Mouse (Mus musculus): ENCODE data around the gene Eva1c.
"Not testable (repeated sequence)": the region's sequence is repeated elsewhere in the genome, so short reads cannot be mapped to it uniquely, and the experiment has no call there.

Gene Eva1c

DNA sequence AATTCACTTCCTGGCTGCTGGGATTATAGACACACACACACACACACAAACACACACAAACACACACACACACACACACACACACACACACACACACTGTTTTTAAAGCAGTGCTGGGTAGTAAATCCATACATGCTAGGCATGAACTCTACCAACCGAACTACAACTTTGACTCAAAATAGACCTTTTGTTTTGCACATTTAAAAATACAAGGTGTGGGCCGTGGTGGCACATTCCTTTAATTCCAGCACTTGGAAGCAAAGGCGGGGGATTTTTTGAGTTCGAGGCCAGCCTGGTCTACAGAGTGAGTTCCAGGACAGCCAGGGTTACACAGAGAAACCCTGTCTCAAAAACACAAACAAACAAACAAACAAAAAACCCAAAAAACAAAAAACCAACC is 2.5 kb upstream of the Eva1c start:
- not testable (repeated sequence) for DNase-seq (ENCODE audit: extremely low spot score, low read depth, low spot score)

- no peak for DNase-seq (ENCODE audit: extremely low spot score, low read depth, low spot score)
Measured at GRCm38 (mm10) chr16:90826041-90826440, 478 bp upstream of the Eva1c start.

- no peak for DNase-seq (ENCODE audit: extremely low spot score, low read depth, low spot score)
Measured at GRCm38 (mm10) chr16:90827498-90827897, 979 bp downstream of the Eva1c start.

DNA sequence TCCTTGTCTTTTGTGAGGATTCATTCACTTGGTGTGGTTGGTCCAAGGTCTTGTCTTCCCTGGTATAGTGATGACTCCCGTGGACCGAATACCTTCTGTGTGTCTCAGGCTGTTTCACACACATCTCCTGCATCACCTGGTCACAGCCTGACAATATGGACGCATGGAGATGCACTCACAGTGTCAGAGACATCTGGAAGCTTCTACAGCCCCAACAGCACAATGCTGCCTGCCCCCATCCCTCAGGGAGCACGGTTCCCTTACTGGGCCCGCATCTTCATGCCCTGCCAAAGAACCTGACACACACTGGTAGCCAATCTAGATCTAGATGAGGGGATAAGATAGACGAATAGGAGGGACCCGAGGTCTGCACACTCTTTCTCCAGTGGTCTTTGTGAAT is 2.6 kb downstream of the Eva1c start:
- no peak for DNase-seq (ENCODE audit: extremely low spot score, low read depth, low spot score)

GRCm38 (mm10) chr16:90829894-90830685 is 3.6 kb downstream of the Eva1c start:
- no peak for DNase-seq (ENCODE audit: extremely low spot score, low read depth, low spot score)

GRCm38 (mm10) chr16:90830686-90831439 is 4.3 kb downstream of the Eva1c start:
- DNase-seq (ENCODE audit: extremely low spot score, low read depth, low spot score) = no peak

DNA sequence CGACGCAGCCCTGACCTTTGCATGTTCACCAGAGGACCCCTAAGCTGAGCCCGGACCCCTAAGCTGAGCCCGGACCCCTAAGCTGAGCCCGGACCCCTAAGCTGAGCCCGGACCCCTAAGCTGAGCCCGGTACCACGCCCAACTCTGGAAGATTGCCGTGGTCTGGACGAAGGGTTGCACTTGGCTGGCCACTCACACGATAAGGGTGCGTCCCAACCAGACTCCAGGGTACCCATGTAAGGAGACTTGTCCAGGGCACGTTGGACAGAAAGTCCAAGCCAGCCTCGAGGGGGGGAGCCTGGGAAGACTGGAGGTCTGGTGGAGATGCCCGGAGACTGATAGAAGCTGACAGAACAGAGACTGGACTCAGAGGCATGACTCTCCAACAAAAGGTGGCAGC is 5.2 kb downstream of the Eva1c start:
- DNase-seq (ENCODE audit: extremely low spot score, low read depth, low spot score) = no peak

- no peak for DNase-seq (ENCODE audit: extremely low spot score, low read depth, low spot score)
Measured at GRCm38 (mm10) chr16:90832495-90832894, 6.0 kb downstream of the Eva1c start.

DNA sequence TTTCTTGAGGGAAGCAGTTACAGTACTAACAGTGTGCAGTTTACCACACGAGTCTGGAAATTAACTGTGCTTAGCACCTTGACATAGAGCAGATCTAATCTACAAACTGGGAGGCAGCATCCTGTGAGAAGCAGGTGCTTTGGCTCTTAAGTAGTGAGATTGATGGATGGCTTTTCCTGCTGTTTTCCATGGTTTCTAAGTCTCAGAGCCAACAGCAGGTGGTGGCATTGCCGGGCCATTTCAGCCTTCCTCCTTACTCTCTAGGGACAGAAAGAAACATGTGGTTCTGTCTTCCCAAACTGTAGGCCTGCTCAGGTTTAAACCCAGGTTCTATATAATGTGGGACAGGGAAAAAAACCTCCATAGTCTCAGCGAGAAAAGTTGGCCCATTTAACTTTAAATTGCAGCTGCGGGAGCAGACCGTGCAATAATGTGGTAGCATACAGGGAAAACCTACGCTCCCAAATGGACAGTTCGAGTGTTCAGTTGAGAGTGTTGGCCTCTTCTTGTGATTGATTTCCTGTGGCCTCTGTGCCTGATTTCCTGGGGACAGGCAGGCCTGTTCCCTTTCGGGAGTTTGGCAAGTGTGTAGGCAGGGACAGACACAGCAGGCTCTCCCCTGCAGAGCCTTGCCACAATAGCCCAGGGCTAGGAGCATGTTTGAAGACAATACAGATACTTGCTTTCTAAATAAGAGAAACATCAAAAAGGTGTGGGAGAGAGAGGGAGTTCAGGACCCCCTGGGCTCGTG is 6.7 kb downstream of the Eva1c start:
- DNase-seq (ENCODE audit: extremely low spot score, low read depth, low spot score) = no peak

DNA sequence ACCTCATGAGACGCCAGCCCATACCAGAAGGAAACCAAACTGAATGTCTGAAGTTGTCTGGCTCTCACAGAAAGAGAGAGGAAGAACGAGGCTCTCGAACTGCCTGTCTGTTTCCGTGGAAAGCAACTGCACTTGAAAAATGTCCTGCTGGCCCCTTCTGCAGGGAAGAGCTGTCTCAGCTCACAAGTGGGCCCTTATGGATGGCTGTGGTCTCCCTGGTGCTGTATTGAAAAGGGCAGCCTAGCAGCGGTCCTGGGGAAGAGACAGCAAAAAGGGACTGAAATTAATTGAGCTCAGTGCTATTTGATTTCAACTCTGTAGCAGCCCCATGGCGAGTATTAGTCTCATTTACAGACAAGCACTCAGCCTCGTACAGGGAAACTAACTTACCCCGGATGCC is 10.9 kb downstream of the Eva1c start:
- no peak for DNase-seq (ENCODE audit: extremely low spot score, low read depth, low spot score)

DNA sequence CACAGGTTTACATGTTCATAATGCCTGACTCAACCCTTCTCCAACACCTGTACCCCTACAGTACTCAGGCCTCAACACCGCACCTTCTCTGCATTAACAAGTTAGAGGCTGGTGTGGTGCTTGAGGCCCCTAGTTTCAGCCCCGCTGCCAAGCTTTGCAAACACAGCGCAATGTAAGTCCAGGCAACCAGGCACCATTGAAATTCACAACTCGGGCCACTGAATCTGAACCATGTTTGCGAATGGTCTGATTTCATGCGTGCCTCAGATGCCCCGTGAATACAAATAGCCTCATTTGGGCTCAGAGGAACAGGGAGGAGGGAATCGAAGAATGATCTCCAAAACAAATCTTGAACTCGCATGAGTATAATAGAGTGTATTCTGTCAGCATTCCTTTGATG is 15.6 kb downstream of the Eva1c start:
- no peak for DNase-seq (ENCODE audit: extremely low spot score, low read depth, low spot score)

DNA sequence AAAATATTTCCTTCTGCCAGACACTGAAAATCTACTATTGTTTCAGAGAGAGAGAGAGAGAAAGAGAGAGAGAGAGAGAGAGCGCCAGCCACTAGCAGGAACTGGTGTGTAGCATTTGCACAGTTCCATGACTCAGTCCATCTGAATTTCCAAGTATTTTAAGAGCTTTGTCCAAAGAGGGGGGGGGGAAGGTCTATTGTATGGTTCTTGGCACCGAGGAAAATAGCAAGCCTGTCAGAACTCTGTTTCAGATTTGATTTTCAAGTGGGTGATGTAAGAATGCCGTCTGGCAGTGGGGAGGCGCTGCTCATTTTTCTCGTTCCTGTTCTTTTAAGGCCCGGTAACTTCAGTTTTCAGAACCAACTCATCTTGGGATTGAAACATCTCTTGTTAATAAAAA is 18.5 kb downstream of the Eva1c start:
- DNase-seq (ENCODE audit: extremely low spot score, low read depth, low spot score) = no peak

- DNase-seq (ENCODE audit: extremely low spot score, low read depth, low spot score) = no peak
Measured at GRCm38 (mm10) chr16:90845591-90845990, 19.1 kb downstream of the Eva1c start.

GRCm38 (mm10) chr16:90848697-90849096 is 22.2 kb downstream of the Eva1c start:
- no peak for DNase-seq (ENCODE audit: extremely low spot score, low read depth, low spot score)

- DNase-seq (ENCODE audit: extremely low spot score, low read depth, low spot score) = no peak
Measured at GRCm38 (mm10) chr16:90849262-90849661, 22.7 kb downstream of the Eva1c start.

DNA sequence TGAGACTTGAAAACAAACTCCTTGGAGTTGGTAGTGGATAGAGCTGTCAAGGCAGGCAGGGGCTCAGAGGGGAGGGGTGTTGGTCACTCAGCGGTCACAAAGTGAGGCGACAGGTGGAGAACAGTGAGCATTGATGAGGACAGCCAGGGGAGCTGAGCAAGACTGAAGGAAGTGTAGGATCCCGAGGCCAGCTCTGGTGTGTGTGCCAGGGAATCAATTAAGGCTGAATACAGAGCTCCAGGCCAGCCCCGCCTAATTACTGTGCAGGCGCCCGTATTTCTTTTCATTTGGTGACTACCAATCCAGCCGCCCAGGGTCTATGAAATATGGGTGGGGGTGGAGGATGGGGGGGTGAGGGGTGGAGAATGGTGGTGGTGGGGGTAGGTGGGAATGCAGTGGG is 24.4 kb downstream of the Eva1c start:
- no peak for DNase-seq (ENCODE audit: extremely low spot score, low read depth, low spot score)

GRCm38 (mm10) chr16:90851621-90852334 is 25.3 kb downstream of the Eva1c start:
- DNase-seq (ENCODE audit: extremely low spot score, low read depth, low spot score) = no peak

GRCm38 (mm10) chr16:90856552-90857200 is 30.2 kb downstream of the Eva1c start:
- no peak for DNase-seq (ENCODE audit: extremely low spot score, low read depth, low spot score)

DNA sequence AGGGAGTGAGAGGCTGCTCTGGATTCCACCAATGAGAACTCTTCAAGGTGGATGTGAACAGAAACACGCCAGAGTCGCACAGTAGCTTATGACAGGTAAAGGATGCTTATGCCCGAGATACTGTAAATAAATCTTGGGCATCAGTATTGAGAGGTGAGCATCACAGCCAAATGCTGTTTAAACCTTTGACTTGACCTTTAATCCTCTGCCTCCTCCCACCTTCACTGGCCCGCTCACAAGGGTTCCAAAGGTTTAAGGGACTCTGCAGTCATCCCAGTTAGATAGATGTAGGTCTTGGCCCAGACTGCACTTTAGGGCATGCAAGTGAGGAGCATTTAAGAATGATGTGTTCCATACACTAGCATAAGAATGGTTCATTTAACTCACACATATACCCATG is 31.7 kb downstream of the Eva1c start:
- no peak for DNase-seq (ENCODE audit: extremely low spot score, low read depth, low spot score)

DNA sequence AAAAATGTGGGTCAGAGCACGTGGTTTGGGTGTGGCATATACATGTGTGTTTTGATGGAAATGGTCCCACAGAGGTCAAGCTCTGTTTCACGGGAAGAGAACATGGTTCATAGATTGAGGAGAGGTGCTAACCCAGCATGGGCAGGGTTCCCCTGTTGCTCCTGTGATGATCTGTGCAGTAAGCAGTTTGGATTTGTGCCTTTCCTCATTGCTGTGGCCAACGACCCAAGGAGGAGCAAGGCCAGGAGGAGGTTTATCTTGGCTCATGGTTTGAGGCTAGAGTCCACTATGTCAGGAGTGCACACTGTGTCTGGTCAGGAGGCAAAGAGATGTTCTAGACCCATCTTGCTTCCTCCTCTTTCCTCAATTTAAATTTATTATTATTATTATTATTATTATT is 36.5 kb downstream of the Eva1c start:
- no peak for DNase-seq (ENCODE audit: extremely low spot score, low read depth, low spot score)

Data from hindlimb bud, embryonic 11.5 days (tissue).